11 mouse cellular contexts compared by ENCODE assay signal in genomic region chr8:121234915-121235314, GRCm38 (mm10).
DNase-seq lines count a peak whose midpoint lies in the region; ATAC-seq and TF ChIP-seq lines count a peak whose summit lies in the region.
"Had no signal": no experiment of that assay in that cellular context is flagged by ENCODE, and none has a peak within 500 bp of the region (broad histone marks: within the 10 kb centered on the region; RNA-seq: fewer than 3 reads in every experiment).

No protein-coding gene starts in this region.

- no peaks in the 10 kb centered on the region for H3K4me1 ChIP-seq in cerebellum, adult 2 months (ENCODE audit: control insufficient read depth, insufficient read depth, low read length)
- no peaks in the 10 kb centered on the region for H3K4me1 ChIP-seq in lung, adult 2 months (ENCODE audit: control insufficient read depth, insufficient read depth, low read length)
- no peaks in the 10 kb centered on the region for H3K4me1 ChIP-seq in embryonic facial prominence, embryonic 11.5 days (ENCODE audit: control insufficient read depth, insufficient read depth, low read length)

- no peaks in the 10 kb centered on the region for H3K9me3 ChIP-seq in embryonic facial prominence, embryonic 11.5 days (replicated peaks; ENCODE audit: control insufficient read depth, low read length)

- H3K27me3 ChIP-seq in cerebellum, adult 2 months (ENCODE audit: control insufficient read depth, insufficient read depth, low read length): no peaks in the 10 kb centered on the region
- no peaks in the 10 kb centered on the region for H3K27me3 ChIP-seq in embryonic facial prominence, embryonic 11.5 days (ENCODE audit: control insufficient read depth, insufficient read depth, low read length)

- no peak overlapping the region for H3K27ac ChIP-seq in cerebellum, adult 2 months (ENCODE audit: insufficient read depth, low read length)
- no peak overlapping the region for H3K27ac ChIP-seq in embryonic facial prominence, embryonic 11.5 days (replicated peaks; ENCODE audit: low read depth, low read length)

- TF ChIP-seq CTCF in cerebellum, adult 2 months (IDR thresholded peaks at IDR 0.05; ENCODE audit: borderline replicate concordance, insufficient read depth, low read depth, low read length): peak; percentile 37; the same call in 1 of the 2 replicates
- TF ChIP-seq CTCF in lung, adult 2 months (IDR thresholded peaks at IDR 0.05; ENCODE audit: insufficient read depth, low read length): peak; percentile 61

- H3K4me2 ChIP-seq in embryonic facial prominence, embryonic 11.5 days (ENCODE audit: low read depth, low read length): no peak overlapping the region

- no peak for TF ChIP-seq POLR2A in cerebellum, adult 2 months (IDR thresholded peaks at IDR 0.05; ENCODE audit: borderline replicate concordance, insufficient read depth, low read length)
- no peak for TF ChIP-seq POLR2A in lung, adult 2 months (IDR thresholded peaks at IDR 0.05; ENCODE audit: borderline replicate concordance, extremely low read depth, low read depth, low read length)

- no peak for DNase-seq in cerebellum, adult 2 months
- no peak for DNase-seq in cerebellum, adult 9-11 months
- no peak for DNase-seq in lung, adult 2 months
- DNase-seq in lung, postnatal 25 days (ENCODE audit: low spot score): no peak
- peak; percentile 63 for DNase-seq in embryonic facial prominence, embryonic 11.5 days (ENCODE audit: low spot score)
- DNase-seq in testis, postnatal 14 days (ENCODE audit: low spot score): peak; percentile 38
- DNase-seq in c-Kit-positive CD71-positive TER-119-positive erythroid progenitor cells, embryonic 14.5 days (ENCODE audit: low spot score): no peak
- DNase-seq in left cerebral cortex, adult 9 months (ENCODE audit: low spot score in 2 of 2): no peak
- DNase-seq: cerebellum, adult 18-20 months; right cerebral cortex, adult 18-20 months had no signal

- no peaks in the 10 kb centered on the region for H3K36me3 ChIP-seq in embryonic facial prominence, embryonic 11.5 days (replicated peaks; ENCODE audit: control insufficient read depth, insufficient read depth, low read depth, low read length)

- ATAC-seq in embryonic facial prominence, embryonic 11.5 days (replicated peaks; ENCODE audit: insufficient number of reproducible peaks, low FRiP score, low TSS enrichment, low read depth): no peak

- 71% methylated on average over 7 of the region's 7 CpGs for WGBS in cerebellum, adult 2 months
- WGBS in lung, adult 2 months: 72% methylated on average over 7 of the region's 7 CpGs
- 50% methylated on average over 7 of the region's 7 CpGs for WGBS in embryonic facial prominence, embryonic 11.5 days

- H3K9ac ChIP-seq in embryonic facial prominence, embryonic 11.5 days (replicated peaks; ENCODE audit: low read length): no peak overlapping the region

- H3K4me3 ChIP-seq in cerebellum, adult 2 months (replicated peaks; ENCODE audit: insufficient read depth, low read depth, low read length): no peak overlapping the region
- no peak overlapping the region for H3K4me3 ChIP-seq in lung, adult 2 months (replicated peaks; ENCODE audit: extremely low read depth, low read depth, low read length)
- no peak overlapping the region for H3K4me3 ChIP-seq in embryonic facial prominence, embryonic 11.5 days (ENCODE audit: low read depth, low read length)
- H3K4me3 ChIP-seq: megakaryocyte, embryonic 14.5 days had no signal

Comparison
In these comparisons a context has a peak if more than half of its experiments do, and no peak if none do; other contexts are left out.
1. DNase-seq: peak in embryonic facial prominence, embryonic 11.5 days (single experiment) and testis, postnatal 14 days (single experiment); none in cerebellum, adult 2 months (0 of 2), cerebellum, adult 9-11 months (single experiment), lung, adult 2 months (single experiment), lung, postnatal 25 days (single experiment), c-Kit-positive CD71-positive TER-119-positive erythroid progenitor cells, embryonic 14.5 days (single experiment) and left cerebral cortex, adult 9 months (0 of 2).